Mouse (Mus musculus): Measurements from ENCODE around the gene Rsph10b. TPM values are rescaled to one million over a fixed set of nuclear protein-coding genes. Genes with fewer than 3 reads are reported as not detected.

The Rsph10b gene
- total RNA-seq, 2 experiments from 2014 or later = 4.0 to 6.0 TPM

DNA sequence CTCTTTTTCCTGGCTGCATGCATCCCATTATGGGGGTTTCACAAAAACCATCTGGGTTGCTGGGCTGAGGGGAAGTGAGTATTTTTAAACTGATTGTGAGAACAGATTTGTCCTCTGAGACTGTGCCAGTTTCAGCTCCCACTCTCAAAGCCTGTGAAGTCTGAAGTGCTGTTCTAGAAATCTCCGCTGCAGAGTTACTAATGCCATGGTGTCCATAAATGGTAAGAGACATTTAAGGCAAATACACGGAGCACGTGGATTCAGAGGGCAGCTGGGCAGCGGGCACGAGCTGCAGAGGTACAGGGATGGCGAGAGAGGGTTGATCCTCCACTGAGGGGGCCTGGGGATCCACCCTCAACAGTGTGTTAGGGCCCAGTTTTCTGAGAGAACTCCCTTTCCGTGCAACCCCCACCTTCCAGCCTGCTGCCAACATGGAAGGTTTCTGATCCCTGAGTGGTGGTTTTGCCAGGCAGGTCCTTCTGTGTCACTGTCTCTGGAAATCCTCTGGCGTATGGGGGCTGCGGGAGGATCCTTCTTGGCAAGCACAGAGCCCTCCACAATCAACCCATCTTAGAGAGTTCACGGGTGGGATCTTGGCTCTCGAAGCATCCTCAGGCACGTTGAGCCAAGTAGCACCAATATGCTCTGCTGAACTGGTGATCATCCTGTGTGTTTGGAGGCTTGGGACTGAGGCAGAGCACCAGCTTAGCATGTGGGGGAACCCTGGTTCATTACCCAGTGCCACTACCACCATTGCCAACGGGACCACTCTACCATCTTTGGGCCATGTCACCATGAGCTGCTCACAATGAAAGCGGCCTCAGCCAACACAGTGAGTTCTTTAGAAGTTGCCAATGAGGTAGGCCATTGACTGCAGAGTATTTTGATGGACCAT lies 10.6 kb downstream of the Rsph10b start:
- intact Hi-C loops (cut with DNase I) = loop anchor here (1.0 to 5.0 kb wide), 2 partner anchors 139 to 253 kb away; no protein-coding TSS in a partner anchor
- DNase-seq (ENCODE audit: extremely low spot score in 1 of 2, low spot score in 2 of 2) = peak; percentile 55 to 72
- H3K4me3 ChIP-seq = no peak overlapping the region
- no peak for TF ChIP-seq CTCF (IDR thresholded peaks at IDR 0.05)
- peak overlapping the region; percentile 89 for H3K27ac ChIP-seq

DNA sequence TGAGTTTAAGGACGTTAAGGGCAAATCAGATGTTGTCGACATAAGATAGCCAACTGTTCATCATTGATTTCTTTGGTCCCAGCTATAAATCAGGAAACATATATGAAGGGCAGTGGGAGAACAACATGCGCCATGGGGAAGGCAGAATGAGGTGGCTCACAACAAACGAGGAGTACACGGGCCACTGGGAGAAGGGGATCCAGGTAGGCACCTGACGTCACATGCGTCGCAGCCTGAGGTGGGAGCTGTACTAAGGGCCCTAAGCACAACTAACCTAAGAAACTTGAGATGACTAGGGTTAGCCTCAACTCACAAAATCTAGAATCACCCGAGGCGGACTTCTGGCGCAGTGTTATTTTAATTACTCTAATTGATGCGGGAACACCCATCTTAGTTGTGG lies 15.5 kb downstream of the Rsph10b start:
- no peak for TF ChIP-seq CTCF (IDR thresholded peaks at IDR 0.05)
- intact Hi-C loops (cut with DNase I) = no loop called here
- no peak overlapping the region for H3K4me3 ChIP-seq
- H3K27ac ChIP-seq = no peak overlapping the region
- no peak for DNase-seq (ENCODE audit: extremely low spot score in 1 of 2, low spot score in 2 of 2)

DNA sequence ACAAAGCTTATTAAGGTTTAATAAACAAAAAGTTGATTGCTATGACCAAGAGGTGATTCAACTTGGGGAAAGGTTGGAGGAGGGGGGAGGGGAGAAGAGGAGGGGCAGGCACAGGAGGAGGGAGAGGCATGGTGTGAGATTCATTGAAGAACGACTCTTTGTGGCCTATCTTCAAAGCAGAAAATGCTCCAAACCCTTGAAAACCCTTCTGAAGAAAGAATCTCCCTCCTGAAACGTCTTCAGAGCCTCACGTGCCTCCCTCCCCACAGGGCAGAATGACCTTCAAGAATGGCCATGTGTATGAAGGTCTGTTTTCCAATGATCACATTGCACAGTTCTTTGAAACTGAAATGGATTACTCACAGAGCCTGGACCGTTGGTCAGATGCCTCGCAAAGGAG lies 17.2 kb downstream of the Rsph10b start:
- Histone ChIP-seq H3K4me3 (no peak overlapping the region), H3K27ac (no peak overlapping the region)
- intact Hi-C loops (cut with DNase I) = no loop called here
- DNase-seq (ENCODE audit: extremely low spot score in 1 of 2, low spot score in 2 of 2) = no peak
- TF ChIP-seq CTCF (IDR thresholded peaks at IDR 0.05) = no peak

DNA sequence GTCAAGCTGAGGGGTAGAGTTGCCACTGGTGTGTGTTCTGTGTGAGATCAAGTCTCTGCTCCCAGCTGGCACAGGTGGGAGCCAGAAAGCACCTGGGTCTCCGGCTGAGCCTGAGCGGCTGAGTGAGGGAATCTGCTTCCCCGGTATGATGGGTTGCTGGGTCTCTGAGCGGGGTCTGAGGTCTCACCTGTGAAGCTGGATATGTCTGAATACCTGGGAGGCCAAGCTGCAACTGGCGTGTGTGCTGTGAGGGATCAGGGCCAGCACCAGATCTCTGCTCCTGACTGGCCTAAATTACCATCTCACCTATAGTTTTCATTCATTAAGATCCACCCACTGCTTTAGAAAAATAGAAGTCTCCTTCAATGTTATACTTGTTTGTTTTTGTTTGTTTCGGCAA lies 24.3 kb downstream of the Rsph10b start:
- intact Hi-C loops (cut with DNase I) = no loop called here
- H3K4me3 ChIP-seq = no peak overlapping the region
- TF ChIP-seq CTCF (IDR thresholded peaks at IDR 0.05) = no peak
- DNase-seq (ENCODE audit: extremely low spot score in 1 of 2, low spot score in 2 of 2) = no peak
- no peak overlapping the region for H3K27ac ChIP-seq

DNA sequence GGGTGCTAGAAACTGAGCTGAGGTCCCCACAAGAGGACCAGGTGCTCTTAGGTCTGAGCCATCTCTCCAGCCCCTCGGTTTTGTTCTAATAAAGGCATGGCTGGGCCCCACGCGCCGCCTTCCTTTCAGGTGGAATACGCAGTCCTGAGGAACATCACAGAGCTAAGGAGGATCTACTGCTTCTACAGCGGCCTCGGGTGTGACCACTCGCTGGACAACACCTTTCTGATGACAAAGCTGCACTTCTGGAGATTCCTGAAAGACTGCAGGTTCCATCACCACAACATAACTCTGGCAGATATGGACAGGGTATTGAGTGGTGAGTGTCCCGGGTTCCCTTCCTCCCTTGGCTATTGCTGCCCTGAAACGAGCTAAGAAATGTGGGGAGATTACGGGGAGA lies 26.7 kb downstream of the Rsph10b start:
- intact Hi-C loops (cut with DNase I) = no loop called here
- no peak for TF ChIP-seq CTCF (IDR thresholded peaks at IDR 0.05)
- DNase-seq (ENCODE audit: extremely low spot score in 1 of 2, low spot score in 2 of 2) = no peak
- no peak overlapping the region for H3K27ac ChIP-seq
- H3K4me3 ChIP-seq = no peak overlapping the region

DNA sequence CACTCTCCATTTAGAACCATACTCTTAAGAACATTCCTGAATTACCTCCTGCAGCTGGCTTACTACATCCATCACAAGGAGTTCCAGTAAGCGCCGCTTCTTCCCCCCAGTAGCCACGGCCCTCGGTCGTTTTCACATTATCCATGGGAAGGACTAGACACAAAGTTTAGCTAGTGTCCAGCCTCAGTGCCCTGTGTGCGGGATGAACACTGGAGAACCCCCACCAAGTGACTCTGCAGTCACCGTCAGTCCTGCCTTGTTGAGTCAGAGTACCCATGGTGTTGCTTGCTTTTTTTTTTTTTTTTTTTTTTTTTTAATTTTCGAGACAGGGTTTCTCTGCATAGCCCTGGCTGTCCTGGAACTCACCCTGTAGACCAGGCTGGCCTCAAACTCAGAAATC lies 28.3 kb downstream of the Rsph10b start:
- intact Hi-C loops (cut with DNase I) = no loop called here
- Histone ChIP-seq H3K4me3 (no peak overlapping the region), H3K27ac (no peak overlapping the region)
- TF ChIP-seq CTCF (IDR thresholded peaks at IDR 0.05) = no peak
- DNase-seq (ENCODE audit: extremely low spot score in 1 of 2, low spot score in 2 of 2) = no peak

DNA sequence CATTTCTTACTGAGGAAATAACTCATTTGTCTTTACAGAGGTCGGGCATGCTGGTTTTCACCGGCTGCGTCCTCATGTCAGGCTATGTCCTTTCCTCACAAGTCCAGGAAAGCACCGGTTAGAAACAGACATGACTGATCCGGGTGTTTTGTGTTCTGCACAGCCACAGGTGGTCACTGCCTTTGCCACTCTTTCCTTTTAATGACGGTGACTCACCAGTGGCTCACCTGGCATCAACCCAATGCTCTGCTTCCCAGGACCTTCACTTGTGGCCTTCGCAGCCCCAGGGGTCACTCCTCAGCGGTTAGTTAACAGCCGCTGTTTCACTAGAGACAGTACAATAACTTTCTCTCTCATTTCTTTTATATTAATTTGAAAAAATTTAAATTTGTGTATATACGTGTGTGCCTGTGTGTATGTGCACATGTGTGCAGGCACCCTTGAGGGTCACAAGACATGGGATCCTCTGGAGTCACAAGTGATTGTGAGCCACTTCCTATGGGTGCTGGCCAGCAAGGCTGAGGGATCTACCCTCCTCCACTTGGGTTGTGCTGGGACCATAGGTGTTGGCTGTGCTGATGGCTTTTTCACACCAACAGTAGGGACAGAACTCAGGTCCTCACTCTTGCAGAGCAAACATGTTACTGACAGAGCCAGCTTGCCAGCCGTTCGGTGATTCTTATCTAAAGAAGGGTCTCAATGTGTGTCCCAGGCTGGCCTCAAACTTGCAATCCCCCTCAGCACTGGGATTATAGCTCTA lies 32.9 kb downstream of the Rsph10b start:
- H3K4me3 ChIP-seq = no peak overlapping the region
- TF ChIP-seq CTCF (IDR thresholded peaks at IDR 0.05) = no peak
- DNase-seq (ENCODE audit: extremely low spot score in 1 of 2, low spot score in 2 of 2) = no peak
- no peak overlapping the region for H3K27ac ChIP-seq
- intact Hi-C loops (cut with DNase I) = no loop called here

DNA sequence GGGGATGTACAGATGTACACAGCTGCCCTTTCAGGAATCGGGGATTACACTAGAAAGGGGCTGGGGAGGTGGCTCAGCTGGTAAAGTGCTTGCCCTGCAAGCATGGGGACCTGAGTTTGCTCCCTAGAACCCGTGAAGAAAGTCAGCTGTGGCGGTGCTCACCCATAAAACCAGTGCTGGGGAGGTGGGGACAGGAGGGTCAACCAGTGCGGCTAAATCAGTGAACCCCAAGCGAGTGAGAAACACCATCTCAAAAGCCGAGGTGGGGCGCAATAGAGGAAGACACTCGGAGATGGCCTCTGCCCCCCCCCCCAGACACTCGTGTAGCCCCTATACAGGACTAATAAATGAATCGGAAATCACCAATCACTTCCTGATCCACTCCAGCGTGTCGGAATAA lies 33.8 kb downstream of the Rsph10b start:
- no peak for DNase-seq (ENCODE audit: extremely low spot score in 1 of 2, low spot score in 2 of 2)
- TF ChIP-seq CTCF (IDR thresholded peaks at IDR 0.05) = no peak

DNA sequence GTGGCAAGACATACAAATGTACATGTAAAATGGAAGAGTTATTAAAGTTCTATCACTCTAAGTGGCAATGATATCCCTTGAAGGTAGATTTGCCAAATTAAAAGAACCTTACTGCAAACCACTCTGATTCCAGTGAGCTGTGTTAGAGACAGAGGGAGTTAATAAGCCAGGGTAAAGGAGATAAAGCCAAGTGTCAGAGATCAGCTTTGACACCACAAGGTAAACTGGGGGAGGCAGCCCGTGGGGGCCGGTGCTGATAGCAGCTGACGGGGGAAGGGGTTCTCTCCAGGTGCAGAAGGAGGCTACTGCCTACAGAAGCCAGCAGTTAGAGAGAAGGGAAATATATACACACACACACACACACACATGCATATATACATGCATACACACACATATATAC lies 39.8 kb downstream of the Rsph10b start:
- H3K27ac ChIP-seq = no peak overlapping the region
- no peak overlapping the region for H3K4me3 ChIP-seq
- DNase-seq (ENCODE audit: extremely low spot score in 1 of 2, low spot score in 2 of 2) = no peak
- no peak for TF ChIP-seq CTCF (IDR thresholded peaks at IDR 0.05)
- intact Hi-C loops (cut with DNase I) = no loop called here

More for the DNA sequence above, 33.8 kb downstream of the Rsph10b start:
- Histone ChIP-seq H3K27ac (no peak overlapping the region), H3K4me3 (no peak overlapping the region)
- intact Hi-C loops (cut with DNase I) = no loop called here

DNA sequence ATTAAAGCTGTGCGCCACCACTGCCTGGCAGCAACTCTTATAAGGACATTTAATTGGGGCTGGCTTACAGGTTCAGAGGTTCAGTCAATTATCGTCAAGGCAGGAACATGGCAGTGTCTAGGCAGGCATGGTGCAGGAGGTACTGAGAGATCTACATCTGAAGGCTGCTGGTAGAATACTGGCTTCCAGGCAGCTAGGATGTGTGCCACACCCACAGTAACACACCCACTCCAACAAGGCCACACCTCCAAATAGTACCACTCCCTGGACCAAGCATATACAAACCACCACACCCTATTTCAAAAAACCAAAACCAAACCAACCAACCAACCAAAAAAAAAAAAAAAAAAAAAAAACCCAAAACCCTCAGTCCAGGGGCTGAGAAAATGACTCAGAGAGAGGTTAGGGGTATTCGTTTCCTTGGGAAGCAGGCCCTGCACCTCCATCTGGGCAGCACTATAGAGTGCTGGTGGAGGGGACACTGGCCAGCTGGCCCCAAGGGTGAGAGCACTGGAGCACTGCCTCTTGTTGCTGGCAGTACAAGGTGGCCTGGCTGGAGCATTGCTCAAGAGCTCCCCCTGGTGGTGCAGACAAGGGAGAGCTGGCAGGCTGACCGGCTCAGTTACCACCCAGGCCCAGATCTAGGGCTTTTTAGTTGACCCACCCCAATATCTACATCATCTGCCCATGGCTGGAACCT lies 42.2 kb downstream of the Rsph10b start:
- peak; percentile 85 for TF ChIP-seq CTCF (IDR thresholded peaks at IDR 0.05)
- H3K4me3 ChIP-seq = no peak overlapping the region
- intact Hi-C loops (cut with DNase I) = loop anchor here (1.0 to 5.0 kb wide), 2 partner anchors 43 to 66 kb away; partner anchors contain the start of genes Aimp2, Pms2 and Rsph10b
- H3K27ac ChIP-seq = no peak overlapping the region
- peak; percentile 46 to 64 for DNase-seq (ENCODE audit: extremely low spot score in 1 of 2, low spot score in 2 of 2)

DNA sequence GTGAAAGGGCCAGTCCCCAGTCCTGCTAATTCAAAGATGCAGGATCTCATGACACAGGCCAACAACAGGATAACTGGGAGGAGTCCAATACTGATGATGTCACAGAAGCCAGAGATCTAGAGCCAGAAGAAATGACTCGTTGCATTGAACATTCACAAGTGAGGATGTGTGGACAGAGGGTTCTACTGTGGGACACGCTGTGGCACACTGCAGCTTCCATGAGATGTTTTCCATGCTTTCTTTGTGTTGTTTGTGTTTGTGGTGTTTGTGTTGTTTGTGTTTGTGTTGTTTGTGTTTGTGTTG lies 42.7 kb downstream of the Rsph10b start:
- intact Hi-C loops (cut with DNase I) = loop anchor here (1.0 to 5.0 kb wide), 2 partner anchors 43 to 66 kb away; partner anchors contain the start of genes Aimp2, Pms2 and Rsph10b
- Histone ChIP-seq H3K4me3 (no peak overlapping the region), H3K27ac (no peak overlapping the region)
- no peak for TF ChIP-seq CTCF (IDR thresholded peaks at IDR 0.05)
- no peak for DNase-seq (ENCODE audit: extremely low spot score in 1 of 2, low spot score in 2 of 2)

DNA sequence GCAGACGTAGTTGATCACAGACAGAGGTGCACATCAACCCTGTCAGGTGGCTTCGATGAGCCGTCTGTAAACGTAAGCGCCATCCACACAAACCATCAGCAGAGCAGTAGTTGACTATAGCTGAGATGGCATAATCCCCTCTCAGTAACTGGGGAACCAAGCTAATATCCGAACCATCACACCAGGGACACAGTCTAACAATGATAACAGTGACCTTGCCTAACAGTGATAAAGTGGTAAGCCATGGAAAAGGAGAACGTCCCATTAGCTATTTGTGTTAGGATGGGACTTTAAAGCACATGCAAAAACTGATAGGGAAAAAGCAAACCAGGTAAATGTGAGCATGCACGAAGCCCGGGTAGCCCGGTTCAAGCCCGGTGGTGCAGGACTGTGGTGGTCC lies 43.4 kb downstream of the Rsph10b start:
- TF ChIP-seq CTCF (IDR thresholded peaks at IDR 0.05) = no peak
- Histone ChIP-seq H3K4me3 (no peak overlapping the region), H3K27ac (no peak overlapping the region)
- DNase-seq (ENCODE audit: extremely low spot score in 1 of 2, low spot score in 2 of 2) = no peak
- intact Hi-C loops (cut with DNase I) = loop anchor here (5.0 kb wide), 1 partner anchor 44 kb away; the partner anchor contains the start of gene Rsph10b

Measured in left cerebral cortex, adult 2 months (tissue).